Mouse (Mus musculus) adrenal gland, postnatal 10 days (tissue): ENCODE measurements around the gene Slc29a2. TPM values are rescaled to one million over a fixed set of nuclear protein-coding genes. Genes with fewer than 3 reads are reported as not detected.

Experiments
- DNase-seq: peaks from one replicate; pipeline ENCODE4 v3.0.0; 2021; ENCODE audit warnings: mixed read lengths
- total RNA-seq, 2 experiments: library from RNA; stranded (reverse); gene quantifications; 2 replicates each; pipeline ENCODE4 v1.2.3; 2021

Gene Slc29a2
- total RNA-seq, 2 experiments from 2014 or later: 3.2 to 5.1 TPM

DNA sequence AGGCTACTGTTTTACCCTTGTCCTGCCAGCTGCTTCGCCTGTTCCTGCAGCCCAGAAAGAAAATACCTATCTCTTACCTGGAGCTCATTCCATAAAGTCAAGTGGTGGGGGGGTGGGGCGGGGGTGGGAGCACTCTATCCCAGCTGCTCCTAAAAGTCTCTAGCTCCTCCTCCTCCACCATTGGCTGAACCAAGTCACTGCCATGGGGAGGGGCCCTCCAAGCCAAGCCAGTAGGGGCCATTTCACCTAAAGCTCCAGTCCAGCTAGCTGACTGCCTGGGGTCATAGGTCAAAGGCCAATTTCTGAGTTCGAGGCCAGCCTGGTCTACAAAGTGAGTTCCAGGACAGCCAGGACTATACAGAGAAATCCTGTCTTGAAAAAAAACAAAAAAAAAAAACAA is 9.0 kb downstream of the Slc29a2 start:
- no peak for DNase-seq

DNA sequence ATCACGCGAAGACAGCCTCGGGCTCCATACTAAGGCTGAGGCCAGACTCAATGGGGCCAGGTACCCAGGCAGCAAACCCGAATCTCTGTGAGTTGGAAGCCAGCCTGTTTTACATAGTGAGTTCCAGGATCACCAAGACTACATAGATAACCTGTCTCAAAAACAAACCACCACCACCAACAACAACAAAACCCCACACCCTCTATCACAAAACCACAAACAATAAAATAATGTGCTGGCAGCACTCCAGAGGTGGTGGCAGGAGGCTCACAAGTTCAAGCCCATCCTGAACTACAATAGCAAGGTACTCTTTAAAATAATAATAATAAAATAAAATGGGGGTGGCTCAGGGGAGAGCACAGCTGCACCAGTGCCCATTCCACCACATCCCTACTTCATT is 12.9 kb downstream of the Slc29a2 start:
- no peak for DNase-seq

DNA sequence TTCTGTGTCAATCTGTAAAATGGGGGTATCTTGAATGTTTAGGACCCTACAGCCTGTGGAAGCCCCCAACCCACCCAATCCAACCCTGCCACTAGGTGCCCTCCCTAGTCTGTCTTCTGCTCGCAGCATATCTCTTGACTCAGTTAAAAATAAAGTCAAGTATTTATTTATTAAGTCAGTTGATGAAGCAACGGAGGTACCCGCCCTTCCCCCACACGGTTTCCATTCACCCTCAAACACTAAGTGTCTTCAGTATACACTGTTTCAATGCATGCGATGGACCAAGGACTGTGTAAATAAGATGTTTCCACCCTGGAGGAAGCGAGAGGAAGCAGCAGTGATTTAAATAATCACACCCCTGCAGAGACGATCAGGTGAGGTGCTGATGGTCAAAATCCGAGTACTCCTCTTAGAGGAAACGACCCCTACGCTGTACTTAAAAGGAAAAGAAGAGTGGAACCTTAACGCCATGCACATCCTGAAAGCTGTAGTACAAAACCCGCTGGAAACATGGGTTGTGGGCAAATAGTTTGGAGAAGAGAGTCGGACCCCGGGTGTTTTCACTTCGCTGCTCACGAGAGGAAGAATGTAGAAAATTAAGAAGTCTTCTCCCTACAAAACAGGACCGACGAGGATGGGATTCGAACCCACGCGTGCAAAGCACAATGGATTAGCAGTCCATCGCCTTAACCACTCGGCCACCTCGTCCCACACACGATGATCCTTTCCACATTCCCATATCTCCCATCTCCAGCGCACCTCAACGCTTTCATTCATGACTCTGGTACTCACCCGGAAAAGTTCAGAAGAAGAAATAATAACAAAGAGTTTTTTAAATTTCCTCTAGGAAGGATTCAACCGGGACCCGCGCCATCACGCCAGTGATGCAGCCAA is 14.3 kb downstream of the Slc29a2 start:
- peak; percentile 84 for DNase-seq

DNA sequence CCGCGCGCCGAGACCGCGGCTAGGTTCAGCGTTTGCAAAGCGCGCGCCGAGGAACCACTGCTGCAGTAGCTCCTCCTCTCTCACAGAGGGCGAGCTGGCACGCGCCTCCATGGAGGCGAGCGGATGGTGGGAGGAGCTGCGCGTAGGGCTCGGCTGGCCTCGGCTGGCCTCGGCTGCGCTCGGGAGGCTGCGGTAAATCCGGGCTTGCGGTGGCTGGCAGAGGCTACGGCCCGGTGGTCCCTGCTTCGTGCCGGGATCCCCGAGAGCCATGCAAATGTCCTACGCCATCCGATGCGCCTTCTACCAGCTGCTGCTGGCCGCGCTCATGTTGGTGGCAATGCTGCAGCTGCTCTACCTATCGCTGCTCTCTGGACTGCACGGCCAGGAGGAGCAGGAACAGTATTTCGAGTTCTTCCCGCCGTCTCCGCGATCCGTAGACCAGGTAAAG is 15.1 kb downstream of the Slc29a2 start, which contains the start of the genes B4gat1 and AC124502.3:
Gene B4gat1 (plus strand): TSS at position 118 of the 448 bp plus-strand sequence.
Gene AC124502.3 (plus strand): TSS at position 183 of the 448 bp plus-strand sequence.
- peak; percentile 93 for DNase-seq

DNA sequence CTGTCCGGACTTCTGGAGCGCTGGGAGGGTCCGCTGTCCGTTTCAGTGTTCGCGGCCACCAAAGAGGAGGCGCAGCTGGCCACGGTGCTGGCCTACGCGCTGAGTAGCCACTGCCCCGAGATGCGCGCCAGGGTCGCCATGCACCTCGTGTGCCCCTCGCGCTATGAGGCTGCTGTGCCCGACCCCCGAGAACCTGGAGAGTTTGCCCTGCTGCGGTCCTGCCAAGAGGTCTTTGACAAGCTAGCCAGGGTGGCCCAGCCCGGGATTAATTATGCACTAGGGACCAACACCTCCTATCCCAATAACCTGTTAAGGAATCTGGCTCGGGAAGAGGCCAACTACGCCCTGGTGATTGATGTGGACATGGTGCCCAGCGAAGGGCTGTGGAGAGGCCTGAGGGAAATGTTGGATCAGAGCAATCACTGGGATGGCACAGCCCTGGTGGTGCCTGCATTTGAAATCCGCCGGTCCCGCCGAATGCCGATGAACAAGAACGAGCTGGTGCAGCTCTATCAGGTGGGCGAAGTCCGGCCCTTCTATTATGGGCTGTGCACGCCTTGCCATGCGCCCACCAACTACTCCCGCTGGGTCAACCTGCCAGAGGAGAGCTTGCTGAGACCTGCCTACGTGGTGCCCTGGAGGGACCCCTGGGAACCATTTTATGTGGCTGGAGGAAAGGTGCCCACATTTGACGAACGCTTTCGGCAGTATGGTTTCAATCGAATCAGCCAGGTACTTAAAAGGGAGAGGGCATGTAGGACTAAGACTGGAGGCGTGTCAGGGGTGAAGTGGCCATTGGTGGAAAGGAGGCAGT is 15.8 kb downstream of the Slc29a2 start:
- DNase-seq: no peak

DNA sequence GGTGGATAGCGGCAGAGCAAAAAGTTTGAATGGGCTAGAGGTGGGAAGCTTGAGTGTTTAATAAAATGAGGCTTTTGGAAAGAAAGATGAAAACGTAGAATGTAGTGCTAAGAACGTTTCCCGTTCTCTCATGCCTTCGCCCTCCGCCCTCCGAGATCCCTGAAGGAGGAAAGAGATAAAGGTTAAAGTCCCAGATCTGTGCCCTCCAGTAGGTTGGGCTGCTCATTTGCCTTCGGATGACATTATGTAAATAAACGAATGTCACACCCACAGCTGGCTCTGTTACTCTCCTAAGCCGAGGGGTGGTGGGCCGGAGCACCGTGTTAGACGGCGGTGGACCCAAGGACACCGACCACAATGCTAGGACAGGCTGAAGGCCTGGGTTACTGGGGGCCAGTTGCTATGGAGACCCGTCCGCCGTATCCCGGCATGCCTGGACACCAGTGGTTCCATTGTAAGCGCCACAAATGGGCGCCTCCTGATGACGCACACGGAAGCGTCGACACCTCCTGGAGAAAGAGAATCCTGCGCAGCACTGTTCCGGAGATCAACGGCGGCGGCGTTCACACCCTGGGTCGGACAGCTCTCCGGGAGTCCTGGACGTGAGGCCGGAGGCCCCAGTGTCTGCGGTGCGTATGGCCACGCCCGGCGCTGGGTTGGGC is 17.3 kb downstream of the Slc29a2 start, which contains the start of gene Brms1:
Gene Brms1 (plus strand): TSS at position 493 of the 662 bp plus-strand sequence.
- peak; percentile 94 for DNase-seq

DNA sequence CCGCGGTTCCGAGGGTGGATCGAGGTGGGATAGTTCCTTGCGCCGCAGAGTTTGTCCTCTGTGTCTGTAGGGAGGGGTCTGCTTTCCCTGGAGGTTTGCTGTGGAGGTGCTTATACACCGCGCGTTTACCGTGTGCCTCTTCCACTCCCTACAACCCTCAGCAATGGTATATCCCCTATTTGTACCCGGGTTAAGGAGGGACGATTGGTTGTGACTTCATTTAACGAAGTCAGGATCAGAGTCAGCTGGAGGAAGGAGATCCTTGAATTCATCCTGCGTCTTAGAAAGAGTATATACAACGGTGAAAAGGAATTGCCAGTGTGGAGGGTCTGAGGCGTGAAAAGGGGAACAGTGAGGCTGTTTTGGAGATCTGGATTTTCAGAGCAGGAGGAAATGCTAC is 17.9 kb downstream of the Slc29a2 start:
- DNase-seq: no peak

DNA sequence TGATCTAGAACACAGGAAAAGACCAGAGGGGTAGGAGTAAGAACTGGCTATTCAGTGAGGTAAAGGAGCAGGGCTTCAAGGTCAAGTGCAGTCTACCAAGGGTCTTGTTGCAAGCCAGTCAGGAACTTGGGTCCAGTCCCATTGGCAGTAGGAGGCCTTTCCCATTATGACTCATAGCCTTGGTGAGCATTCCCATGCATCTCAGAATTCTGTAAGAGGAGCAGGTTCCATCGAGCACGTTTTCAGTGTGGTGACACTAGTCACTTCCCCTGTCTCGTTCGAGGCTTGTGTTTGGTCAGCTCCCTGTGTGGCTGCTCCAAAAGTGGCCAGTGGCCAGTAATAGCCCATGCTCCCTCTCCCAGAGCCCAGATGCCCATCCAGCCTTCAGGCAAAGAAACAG is 21.9 kb downstream of the Slc29a2 start:
- no peak for DNase-seq

DNA sequence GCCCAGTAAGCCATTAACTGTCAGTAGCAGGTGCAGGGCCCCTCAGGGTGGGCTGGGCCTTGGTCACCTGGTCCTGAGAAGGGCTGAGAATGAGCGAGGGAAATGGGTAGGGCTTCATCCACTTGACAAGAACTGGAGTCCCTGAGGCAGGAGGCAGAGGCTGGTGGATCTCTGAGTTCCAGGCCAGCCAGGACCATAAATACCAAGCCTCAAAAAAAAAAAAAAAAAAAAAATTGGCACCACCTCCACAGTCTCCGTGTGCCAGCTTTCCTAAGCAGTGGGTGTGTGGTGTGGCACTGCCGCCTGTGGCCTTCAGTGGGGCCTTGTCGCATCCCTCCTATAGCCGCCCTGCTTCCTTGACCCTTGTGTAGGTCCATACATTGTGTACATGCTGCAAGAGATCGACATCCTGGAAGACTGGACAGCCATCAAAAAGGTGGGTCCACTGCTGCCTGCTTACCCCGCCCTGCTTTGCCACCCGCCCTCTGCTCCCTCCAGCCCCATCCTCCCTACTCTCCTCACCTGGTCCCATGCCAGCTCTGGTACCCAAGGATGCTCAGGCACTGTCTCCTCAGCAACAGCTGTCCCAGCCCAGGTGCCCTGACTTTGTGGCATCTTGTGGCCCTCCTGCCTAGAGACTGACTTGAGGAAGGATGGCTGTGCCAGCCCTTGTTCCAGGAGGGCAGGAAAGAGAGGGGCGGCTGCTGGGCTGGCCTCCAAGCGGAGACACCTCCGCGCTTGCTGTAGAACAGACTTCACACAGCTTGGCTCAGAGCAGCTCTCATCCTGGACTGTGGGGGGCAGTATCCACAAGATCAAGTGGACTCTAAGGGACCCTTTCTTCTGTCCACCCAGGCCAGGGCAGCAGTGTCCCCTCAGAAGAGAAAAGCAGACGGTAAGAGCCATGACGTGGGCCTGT is 24.7 kb downstream of the Slc29a2 start:
- DNase-seq: no peak

DNA sequence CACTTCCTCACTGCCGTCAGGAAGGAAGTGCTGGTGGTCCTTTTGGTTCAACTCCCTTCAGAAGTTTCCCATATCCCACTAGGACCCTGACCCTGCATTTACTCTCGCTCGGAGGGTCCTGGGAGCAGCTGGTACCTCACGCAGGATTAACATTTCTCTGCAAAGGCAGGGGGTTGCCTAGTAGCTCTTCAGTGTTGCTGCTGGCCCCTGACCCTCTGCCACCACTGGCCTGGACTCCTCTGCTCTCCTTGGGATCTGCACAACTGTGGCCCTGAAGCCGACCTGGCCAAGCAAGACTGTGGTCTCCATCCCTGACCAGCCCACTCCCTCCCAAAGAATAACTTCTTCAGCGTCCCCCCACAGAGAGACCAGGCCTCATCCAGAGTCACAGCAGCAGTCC is 25.7 kb downstream of the Slc29a2 start:
- DNase-seq: no peak

DNA sequence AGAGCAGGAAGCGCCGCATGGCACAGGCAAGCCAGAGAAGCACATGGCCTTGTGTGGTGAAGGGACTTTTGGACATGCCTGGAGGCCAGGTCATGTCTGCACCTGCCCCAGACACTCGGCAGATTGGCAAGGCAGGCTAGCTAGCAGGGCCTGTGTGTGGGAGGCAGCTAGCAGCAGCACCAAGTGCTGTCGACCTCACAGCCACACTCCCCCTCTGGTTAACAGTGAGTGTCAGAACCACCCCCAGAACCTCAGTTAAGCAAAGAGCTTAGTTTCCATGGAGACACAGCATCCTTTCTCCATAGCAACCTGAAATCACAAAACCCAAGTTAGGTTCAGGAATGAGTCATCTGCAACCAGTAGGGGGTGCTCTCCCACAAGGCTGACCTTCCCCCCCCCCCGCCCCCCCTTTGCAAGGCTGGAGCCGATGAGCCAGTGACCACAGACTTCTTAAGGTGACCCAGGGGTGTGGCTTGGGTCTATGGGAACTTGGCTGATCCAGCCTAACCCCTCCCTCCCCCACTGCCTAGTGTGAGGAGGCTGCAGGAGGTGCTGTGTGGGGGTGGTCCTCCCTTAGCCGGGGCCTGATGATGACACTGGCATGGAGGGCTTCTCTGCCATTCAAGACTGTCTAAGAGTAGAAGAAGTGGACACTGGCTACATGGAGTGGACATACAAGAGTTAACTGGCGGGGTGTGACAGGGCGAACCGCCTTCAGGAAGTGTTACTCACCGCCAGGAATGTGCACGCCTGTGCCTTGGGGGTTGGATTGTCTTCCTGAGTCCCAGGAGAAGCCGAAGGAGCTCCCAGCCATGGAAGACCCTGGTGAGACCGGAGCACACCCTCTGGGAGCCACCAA is 26.6 kb downstream of the Slc29a2 start, which contains the start of gene Rin1:
Gene Rin1 (plus strand): TSS at position 435 of the 859 bp plus-strand sequence.
- peak; percentile 54 for DNase-seq

DNA sequence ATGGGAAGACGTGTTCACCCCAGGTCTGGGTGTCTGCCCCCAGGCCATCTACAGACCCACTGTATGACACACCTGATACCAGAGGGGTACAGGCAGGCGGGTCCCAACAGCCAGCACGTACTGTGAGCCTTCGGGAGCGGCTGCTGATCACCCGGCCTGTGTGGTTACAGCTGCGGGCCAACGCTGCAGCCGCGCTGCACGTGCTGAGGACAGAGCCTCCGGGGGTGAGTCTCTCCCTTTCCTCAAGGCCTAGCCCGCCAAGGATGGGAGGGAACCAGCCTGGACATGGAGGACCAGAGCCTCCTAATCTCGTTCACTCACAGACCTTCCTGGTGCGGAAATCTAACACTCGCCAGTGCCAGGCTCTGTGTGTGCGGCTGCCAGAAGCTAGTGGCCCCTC is 27.4 kb downstream of the Slc29a2 start:
- peak; percentile 49 for DNase-seq

DNA sequence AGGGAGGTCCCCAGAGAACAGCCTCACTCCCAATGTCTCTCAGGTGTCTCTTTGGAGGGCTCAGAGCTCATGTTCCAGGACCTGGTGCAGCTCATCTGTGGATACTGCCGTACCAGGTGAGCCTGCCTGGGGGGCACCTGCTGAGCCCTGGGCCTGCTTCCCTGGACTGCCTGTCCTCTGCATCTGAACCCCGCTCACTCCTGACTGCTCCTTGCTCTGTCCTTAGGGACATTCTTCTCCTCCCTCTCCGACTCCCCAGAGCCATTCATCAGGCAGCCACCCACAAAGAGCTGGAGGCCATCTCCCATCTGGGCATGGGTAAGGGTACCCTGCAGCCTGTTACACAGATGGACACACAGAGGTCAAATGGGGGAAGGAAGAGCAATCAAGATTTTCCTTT is 27.9 kb downstream of the Slc29a2 start:
- no peak for DNase-seq

DNA sequence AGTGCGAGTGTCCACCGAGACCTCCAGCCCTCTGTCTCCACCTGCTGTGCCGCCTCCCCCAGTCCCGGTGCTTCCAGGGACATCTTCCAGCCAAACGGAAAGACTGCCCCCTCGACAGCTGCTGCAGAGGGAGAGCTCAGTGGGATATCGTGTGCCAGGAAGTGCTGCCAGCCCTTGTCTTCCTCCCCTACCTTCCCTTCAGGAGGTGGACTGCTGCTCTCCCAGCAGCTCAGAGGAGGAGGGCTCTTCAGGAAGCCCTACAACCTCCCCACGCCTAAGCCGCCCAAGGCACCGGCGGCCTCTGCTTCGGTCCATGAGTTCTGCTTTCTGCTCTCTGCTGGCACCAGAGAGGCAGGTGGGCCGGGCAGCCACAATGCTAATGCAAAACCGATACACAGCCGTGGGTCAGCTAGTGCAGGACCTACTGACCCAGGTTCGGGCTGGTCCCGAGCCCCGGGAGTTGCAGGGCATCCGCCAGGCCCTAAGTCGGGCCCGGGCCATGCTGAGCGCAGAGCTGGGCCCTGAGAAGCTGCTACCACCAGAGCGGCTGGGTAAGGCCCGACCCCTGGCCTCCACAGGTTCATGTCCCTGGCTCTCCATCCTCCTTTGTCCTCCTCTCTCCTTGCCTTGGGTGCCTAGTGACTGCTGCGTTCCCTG is 28.6 kb downstream of the Slc29a2 start:
- DNase-seq: no peak

DNA sequence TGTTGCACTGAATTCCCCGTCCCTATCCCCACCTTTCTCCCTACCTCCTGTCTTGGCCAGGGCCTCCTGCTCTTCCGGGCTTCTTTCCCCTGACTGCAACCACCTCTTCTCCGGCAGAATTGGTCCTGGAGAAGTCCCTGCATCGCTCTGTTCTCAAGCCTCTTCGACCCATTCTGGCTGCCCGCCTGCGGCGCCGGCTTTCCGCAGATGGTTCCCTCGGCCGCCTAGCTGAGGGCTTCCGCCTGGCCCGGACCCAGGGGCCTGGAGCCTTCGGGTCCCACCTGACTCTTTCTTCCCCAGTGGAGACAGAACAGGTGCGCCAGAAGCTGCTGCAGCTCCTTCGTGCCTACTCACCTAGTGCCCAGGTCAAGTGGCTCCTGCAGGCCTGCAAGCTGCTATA is 29.2 kb downstream of the Slc29a2 start:
- no peak for DNase-seq

DNA sequence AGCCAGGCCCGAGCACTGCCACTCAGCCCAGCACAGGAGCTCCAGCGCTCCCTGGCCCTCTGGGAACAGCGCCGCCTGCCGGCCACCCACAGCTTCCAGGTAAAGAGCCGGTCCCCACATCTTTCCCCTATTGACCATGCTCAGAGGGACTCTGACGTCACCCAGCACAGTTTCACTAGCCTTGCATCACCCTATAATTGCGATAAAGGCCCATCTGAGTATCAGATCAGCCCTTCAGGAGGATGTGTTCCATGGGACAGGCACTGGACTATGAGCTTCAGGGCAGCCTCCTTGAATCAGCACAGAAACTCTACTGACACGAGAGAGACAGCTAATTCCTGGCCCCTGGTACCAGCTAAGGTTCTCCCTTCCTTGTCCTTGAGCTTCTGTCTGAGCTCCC is 30.2 kb downstream of the Slc29a2 start:
- DNase-seq: peak; percentile 79

DNA sequence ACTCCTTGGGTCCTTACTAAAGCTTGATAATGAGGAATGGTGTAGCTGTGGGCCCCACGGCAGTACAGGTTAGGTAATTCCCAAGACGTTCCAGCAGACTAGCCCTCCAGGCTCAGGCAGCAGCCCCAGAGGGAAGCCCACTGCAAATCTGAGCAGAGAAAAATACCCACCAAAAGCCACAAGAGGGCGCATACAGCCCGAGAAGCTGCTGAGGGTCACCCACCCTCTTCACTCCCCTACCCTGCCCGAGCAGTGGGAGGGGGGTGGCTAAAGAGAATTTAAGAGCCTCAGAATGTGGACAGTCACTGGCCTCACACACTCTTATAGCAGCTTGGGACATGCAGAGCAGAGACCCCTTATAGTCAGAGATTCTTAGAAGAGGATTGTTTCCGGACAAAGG is 32.6 kb downstream of the Slc29a2 start:
- DNase-seq: peak; percentile 52

DNA sequence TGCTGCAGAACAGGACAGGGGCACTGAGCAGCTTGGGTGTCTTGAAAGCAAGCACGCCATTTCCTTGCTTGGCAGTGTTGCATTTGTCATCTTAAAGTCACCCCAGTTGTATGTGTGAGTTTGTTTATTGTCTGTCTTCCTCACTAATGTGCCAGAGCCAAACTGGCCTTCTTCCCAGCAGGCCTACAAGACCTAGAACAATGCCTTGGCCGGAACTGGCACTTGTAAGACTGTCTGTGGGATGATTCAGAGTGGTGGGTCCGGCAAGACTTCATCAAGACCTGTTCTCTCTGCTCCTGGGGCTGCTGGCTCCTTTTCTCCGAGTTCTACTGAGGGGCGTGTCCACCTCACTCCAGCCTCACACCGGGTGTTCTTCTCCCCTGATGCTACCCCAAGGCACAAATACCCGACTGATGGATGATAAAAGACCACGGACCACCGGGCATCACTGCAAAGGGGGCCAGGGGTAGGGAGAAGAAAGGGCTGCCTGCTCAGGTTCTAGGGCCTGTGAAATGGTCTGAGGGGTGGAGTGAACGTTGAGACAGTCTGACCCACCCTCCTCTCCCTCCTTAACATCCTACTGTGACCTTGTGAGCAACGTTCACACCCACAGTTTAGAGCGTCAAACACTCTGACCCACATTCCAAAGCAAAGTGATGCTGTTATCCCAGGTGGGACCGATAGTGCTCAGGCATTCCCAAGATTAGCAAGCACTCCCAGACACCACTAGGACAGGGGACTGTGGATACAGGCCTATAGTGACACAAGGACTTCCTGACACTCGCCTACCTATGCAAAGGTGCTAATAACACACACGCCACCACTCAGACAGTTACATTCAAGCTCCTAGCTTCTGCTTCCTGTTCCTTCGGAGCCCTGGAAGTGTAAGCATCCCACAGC is 34.5 kb downstream of the Slc29a2 start:
- no peak for DNase-seq
